In genomic region chr10:45048622-45049021, GRCm38 (mm10) we compare ENCODE assay signal across 9 mouse cellular contexts. TPM values are rescaled to one million over a fixed set of nuclear protein-coding genes. Genes with fewer than 3 reads are reported as not detected.
DNase-seq lines count a peak whose midpoint lies in the region; ATAC-seq and TF ChIP-seq lines count a peak whose summit lies in the region.
"Had no signal": no experiment of that assay in that cellular context is flagged by ENCODE, and none has a peak within 500 bp of the region (broad histone marks: within the 10 kb centered on the region; RNA-seq: fewer than 3 reads in every experiment).

No protein-coding gene starts in this region.

- DNase-seq in R1 (ENCODE audit: low read depth, low spot score) = peak; percentile 25
- peak; percentile 39 for DNase-seq in brain, embryonic 14.5 days (ENCODE audit: low read depth)
- peak; percentile 28 to 38 for DNase-seq in kidney, adult 8-10 months
- no peak for DNase-seq in cerebellum, adult 11-12 months

- no peak overlapping the region for H3K4me3 ChIP-seq in macrophage (ENCODE audit: inconsistent target)
- H3K4me3 ChIP-seq in hindbrain, embryonic 13.5 days = no peak overlapping the region
- H3K4me3 ChIP-seq: embryonic facial prominence, embryonic 15.5 days; neural tube, embryonic 13.5 days had no signal

- H3K9me3 ChIP-seq in hindbrain, embryonic 13.5 days = no peaks in the 10 kb centered on the region
- H3K9me3 ChIP-seq: embryonic facial prominence, embryonic 15.5 days; neural tube, embryonic 13.5 days had no signal

- no peaks in the 10 kb centered on the region for H3K79me2 ChIP-seq in macrophage (ENCODE audit: inconsistent target)

- no peak for ATAC-seq in erythroblast, adult 5-6 weeks (replicated peaks; ENCODE audit: low FRiP score, poor library complexity, severe bottlenecking)
- no peak for ATAC-seq in hindbrain, embryonic 13.5 days (ENCODE audit: low FRiP score)

- no peaks in the 10 kb centered on the region for H3K4me1 ChIP-seq in hindbrain, embryonic 13.5 days (replicated peaks)
- H3K4me1 ChIP-seq: embryonic facial prominence, embryonic 15.5 days had no signal

- H3K4me2 ChIP-seq in hindbrain, embryonic 13.5 days = no peak overlapping the region
- H3K4me2 ChIP-seq: embryonic facial prominence, embryonic 15.5 days; neural tube, embryonic 13.5 days had no signal

- no peaks in the 10 kb centered on the region for H3K36me3 ChIP-seq in macrophage (ENCODE audit: inconsistent target)
- H3K36me3 ChIP-seq in hindbrain, embryonic 13.5 days = no peaks in the 10 kb centered on the region
- H3K36me3 ChIP-seq: embryonic facial prominence, embryonic 15.5 days; neural tube, embryonic 13.5 days had no signal

- 0 out of 2 replicates have a peak overlapping the region, but pooled peaks have one; percentile 12 for H3K27ac ChIP-seq in macrophage
- no peak overlapping the region for H3K27ac ChIP-seq in hindbrain, embryonic 13.5 days
- H3K27ac ChIP-seq: embryonic facial prominence, embryonic 15.5 days; neural tube, embryonic 13.5 days had no signal

- no peak for TF ChIP-seq CTCF in brain, embryonic 14.5 days (IDR thresholded peaks at IDR 0.05; ENCODE audit: borderline replicate concordance, extremely low read depth, insufficient read depth, insufficient read length)

- H3K27me3 ChIP-seq in hindbrain, embryonic 13.5 days = peaks cover 6% of the 10 kb centered on the region; the same call in 1 of the 2 replicates
- H3K27me3 ChIP-seq: embryonic facial prominence, embryonic 15.5 days; neural tube, embryonic 13.5 days had no signal

- 25% methylated on average over 11 of the region's 11 CpGs for WGBS in macrophage (ENCODE audit: missing documents)
- WGBS in hindbrain, embryonic 13.5 days = 42% methylated on average over 11 of the region's 11 CpGs

- no peak overlapping the region for H3K9ac ChIP-seq in hindbrain, embryonic 13.5 days
- H3K9ac ChIP-seq: embryonic facial prominence, embryonic 15.5 days; neural tube, embryonic 13.5 days had no signal

- no peak for TF ChIP-seq POLR2A in brain, embryonic 14.5 days (IDR thresholded peaks at IDR 0.05; ENCODE audit: borderline replicate concordance, extremely low read depth, insufficient read depth, insufficient read length, poor library complexity, severe bottlenecking)

RNA-seq across cellular contexts. Expression of gene Prep, which starts 18.4 kb away (rescaled TPM):
- polyA plus RNA-seq in brain, embryonic 14.5 days (2012; rRNA removed) = 16.7 and 20.6 TPM in 2 replicates
- 1 to 10 TPM; 1.1 to 7.1 (median 4.7) TPM for total RNA-seq in macrophage (2018; cell fraction: chromatin; rRNA removed)
- 1 to 10 TPM; 3.5 to 6.9 (median 5.3) TPM for total RNA-seq in macrophage (2018; cell fraction: cytosol; rRNA removed)
- total RNA-seq in macrophage (2018; cell fraction: nucleus; rRNA removed) = 1 to 10 TPM; 1.8 to 8.8 (median 4.0) TPM
- polyA plus RNA-seq in macrophage (2018) = 5.3 to 12.0 TPM (median 7.5 TPM) in 3 replicates
- 1.3 and 2.3 TPM in 2 replicates for total RNA-seq in erythroblast, adult 5-6 weeks (2015; ENCODE audit: low replicate concordance)
- 1.8 and 2.8 TPM in 2 replicates for total RNA-seq in erythroblast, adult 5-6 weeks (2017; ENCODE audit: low replicate concordance)
- 24.8 and 25.2 TPM in 2 replicates for polyA plus RNA-seq in hindbrain, embryonic 13.5 days (2015; fragmentation: Nextera tagmentation; extraction: Ambion mirVana)
